Mouse (Mus musculus) retina, postnatal 7 days (tissue): ENCODE results near the gene Cep55.

ENCODE experiments used
- DNase-seq: peaks from one replicate; pipeline ENCODE4 v3.0.0-alpha.2; 2012; ENCODE audit warnings: low read depth, low spot score

The Cep55 gene

DNA sequence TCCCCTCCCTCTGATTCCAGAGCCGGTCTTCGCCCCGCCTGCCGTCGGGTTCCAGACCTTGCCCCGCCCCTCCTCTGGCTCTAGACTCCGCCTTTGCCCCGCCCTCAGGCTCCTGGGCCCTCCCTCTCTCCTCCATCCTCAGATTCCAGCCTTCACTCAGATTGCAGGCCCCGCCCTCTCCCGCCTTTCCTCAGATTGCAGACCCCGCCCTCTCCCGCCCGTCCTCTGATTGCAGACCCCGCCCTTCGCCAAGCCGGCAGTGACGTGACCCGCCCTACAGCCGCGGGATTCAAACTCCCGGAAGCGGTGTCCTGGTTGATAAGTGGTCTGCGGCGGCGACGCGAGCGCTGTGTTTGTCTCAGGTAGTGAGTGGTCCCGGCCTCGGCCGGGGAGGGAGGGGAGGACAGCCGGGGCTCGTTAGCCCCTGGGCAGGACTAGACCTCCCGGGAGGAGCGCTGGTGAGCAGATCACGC, at the start of gene Cep55:
Gene Cep55 (plus strand): TSS at position 292 of the 473 bp plus-strand sequence.
- peak; percentile 99 for DNase-seq

DNA sequence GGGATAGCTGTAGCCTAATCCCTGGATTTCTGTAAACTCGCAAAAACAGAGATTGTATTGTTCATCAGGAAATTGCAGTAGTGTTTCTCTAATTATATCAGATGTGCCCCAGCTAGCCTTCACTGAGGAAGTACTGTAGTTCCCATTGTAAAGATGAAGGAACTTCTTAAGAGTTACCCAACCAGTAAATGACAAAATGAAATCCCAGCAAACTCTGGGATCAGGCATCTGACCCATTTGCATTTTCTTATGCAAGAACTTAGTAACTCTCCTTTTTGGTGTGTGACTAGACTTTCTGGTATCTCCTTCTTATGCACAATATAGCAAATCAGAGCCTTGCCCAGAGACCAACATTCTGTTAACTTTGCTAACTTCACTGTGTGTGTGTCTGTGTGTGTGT, 43.4 kb upstream of the Cep55 start:
- no peak for DNase-seq

DNA sequence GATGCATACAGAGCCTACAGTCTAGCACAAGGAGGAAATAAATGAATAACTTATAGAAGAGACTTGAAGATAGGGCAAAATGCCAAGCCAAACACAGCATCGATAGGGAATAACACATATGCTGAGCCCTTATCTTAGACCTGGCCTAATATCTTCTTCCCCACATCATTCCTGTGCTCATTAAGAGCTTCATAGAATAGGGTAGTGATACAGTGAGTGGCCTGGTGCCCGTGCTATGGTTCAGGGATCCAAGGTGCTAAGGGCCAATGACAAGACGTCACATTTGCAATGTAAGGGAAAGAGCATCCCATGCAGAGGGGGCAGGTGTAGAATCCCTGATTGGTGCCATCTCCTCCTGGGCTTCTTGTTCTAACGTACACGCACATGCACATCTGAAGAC, 40.4 kb upstream of the Cep55 start:
- no peak for DNase-seq

DNA sequence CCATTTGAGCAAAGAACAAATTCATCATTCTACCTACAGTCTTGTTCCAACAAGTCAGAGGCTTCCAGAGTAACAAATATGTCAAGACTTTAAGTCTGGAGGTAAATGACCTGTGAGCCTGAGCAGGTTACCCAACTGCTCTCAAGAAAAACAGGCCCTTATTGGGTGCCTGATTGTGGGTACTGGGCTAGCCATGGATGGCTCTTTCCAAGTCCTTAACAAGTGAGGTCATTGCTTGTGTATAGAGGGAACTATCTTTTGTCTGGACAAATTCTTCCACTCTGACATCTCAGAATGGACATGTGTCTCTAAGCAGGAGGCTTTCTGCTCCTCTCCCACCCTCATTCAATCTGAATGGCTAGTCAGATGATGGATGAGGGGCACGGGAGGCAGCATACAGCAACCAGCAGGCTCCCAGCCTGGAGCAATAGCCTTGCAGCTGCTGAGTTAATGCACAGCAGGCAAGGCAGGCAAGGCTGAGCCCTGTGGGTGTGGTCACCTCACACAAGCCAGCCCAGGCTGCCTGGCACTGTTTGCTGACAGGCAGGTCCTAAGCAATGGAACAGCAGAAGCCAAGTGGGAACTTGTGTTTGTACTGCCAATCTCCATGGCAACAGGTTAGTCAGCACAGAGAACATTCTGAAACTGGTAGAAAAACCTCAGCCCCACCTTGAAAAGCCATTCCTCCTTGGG, 39.5 kb upstream of the Cep55 start:
- DNase-seq, result no peak

DNA sequence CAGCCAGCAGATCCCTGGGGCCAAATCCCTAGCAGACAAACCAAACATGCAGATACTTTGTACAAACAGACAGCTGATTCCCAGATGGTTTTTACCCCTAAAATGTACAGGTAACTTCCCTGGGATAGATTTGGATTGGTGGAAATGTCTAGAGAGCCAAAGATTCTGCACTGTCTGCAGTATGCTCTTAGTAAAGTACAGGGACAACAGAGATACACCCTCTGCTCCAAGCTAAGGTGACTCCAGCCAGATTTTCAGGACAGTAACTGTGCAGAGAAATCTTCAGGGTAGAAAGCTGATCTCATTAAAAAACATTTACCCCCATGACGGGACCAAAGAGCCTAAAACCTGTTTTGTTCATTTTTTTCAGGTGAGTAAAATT, 38.9 kb upstream of the Cep55 start:
- DNase-seq, result no peak

DNA sequence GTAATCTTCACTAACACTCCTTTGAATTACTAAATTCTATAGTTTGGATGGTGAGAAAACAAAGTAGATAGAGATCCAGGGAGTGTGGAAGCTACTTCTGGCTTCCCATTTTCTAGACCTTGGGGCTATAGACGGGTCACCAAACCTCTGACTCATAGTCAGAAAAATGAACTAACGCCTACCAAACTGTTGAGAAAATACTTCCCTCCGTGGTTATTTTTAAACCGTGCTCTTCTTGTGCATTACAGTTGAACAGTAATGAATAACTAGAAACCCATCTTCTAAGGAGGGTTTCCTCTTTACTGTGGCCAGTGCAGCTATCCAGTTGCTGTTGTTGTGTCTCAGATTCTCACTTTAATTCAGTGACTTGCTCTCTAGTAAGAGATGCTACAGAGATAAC, 32.1 kb upstream of the Cep55 start:
- no peak for DNase-seq

DNA sequence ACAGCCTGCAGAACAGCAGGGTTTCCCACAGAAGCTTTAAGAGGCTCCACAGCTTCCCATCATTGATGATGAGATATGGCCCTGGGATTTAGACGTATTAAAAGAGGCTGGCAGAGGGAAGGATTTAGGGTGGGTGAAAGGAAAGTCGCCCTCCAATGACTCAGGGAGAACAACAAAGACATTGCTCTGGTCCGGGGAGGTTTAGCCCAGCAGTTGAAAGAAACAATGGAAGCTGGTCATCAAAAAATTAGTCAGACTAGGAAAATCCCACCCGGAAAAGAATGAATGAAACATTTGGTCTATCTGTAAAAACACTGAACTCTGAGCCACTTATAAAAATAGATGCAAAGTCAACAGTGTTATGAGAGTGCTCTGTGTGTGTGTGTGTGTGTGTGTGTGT, 31.2 kb upstream of the Cep55 start:
- no peak for DNase-seq

DNA sequence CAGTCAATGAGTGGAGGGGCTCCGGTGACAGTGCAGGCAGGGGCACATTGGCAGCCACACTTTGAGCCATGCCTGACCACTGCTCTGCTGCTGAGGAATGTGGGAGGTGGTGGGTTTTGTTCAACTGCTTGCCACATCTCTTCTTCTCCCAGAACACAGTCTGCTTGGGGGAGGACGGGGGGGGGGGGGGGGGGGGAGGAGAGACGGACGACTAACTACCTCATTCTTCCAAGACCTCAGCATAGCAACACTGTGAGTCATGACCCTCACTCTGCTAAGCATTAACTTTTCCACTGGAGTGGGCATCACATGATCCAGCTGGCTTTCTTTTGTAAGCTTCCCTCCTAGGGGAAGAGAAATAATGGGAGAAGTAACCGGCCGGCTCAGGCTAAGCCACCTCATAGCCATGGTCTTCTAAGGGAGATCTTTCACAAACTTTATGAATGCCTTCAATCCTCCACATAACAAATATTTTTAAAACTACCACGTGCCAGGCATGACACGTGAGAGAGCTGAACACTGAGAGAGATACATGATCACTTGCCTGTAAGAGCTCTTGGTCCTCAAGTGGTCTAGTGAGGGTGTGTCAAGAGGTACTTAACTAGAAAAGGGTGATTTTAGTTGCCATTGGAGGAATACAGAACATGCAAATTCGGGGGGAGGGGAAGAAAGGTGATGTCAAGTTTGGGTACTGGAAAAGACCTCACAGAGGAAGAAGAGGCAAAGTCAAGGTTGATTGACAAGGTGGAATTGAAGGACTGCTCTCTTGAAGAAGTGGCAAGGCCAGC, 29.4 kb upstream of the Cep55 start:
- DNase-seq, result no peak

DNA sequence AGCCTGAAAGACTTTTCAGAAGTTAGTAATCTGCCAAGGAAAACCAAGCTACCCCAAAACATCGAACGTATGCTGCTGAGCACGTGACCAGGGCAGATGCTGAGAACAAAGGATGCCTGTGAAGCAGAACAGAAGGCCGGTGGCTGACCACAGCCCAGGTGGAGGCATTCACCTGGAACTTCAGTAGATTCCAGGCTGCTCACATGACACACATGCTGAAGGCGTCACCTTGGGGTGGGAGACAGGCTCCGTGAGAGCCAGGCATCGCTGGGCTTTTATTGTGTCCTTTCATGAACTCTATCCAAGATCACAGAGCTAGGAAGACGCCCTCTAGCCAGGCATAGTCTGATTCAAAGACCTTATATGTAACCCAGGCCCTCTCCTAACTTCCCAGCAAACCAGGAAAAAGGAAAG, 28.6 kb upstream of the Cep55 start:
- DNase-seq, result no peak

DNA sequence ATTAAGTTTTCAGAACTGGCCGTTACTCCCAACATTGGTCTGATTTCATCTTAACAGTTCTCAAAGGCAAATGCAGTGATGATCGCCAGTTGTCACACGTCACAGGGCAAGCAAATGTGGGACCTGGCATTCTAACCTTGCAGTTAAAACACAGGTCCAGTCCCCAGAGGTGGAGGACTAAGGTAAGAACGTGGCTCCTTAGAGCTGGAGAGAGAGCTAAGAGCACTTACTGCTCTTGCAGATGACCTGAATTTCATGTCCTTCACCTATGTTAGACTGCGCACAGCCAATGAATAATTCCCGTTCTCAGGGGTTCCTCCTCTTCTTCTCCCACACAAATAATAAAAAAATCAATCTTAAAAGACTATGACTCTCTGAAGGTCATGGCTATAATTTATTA, 27.4 kb upstream of the Cep55 start:
- DNase-seq, result no peak

DNA sequence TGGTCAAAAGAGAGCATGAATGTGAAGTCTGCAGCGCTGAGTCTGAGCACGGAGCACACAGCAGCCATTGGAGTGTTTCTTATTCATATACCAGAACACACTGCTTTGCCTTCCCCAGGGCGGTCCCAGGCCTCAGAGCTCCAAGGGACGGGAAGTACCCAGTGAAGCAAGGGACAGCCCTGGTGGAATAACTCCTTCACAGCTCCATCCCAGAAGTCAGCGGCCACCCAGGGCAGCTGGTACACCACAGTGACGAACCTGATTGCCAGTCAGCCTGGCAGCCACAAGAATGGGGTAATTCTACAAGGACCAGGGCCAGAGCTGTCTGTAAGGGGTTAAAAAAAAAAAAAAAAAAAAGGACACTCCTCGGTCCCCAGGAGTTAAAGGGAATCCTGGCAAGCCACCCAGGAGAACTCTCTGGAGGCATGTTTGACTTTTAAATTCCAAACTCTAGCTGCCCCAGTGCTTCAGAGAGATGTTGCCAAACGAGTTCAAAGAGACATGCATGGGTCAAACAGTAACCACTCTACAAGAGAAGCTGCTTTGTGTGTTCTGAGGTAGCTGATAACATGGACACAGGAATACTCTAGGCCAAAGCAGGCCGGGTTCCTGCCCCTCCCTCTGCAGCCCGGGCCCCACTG, 26.8 kb upstream of the Cep55 start:
- DNase-seq, result no peak

DNA sequence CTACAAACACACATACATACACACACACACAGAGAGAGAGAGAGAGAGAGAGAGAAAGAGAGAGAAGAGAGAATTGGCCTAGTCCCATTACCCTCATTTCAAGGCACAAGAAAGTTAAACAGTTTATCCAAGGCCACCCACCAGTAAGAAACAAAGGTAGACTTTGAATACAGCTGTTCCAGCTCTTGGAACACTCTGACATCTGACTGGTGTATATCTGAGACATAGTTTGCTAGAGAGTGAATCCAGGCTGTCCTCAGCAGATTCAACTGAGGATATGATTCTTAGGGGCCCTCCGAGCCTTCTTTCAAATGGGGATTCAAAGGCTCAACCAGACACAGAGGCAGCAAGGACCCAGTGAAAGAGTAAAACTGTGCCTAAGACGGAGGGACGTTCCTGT, 25.5 kb upstream of the Cep55 start:
- no peak for DNase-seq

DNA sequence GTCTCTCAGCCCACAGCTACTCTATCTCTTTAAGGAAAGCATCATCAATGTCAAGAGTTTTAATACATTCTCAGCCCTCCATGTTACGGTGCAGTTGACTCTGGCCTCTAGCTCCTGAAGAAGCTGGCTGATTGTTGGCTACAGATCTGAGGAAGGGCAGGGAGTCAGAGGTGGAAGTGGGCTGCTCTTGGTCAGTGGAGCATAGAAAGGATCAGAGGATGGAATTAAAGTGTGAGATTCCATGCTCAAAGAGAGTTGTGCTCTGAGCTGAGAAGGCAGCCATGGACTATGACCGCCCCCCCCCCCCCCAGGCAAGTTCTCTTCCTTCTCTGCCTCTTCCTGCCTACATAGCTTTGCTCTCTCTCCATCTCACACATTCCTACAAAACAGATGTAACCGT, 24.9 kb upstream of the Cep55 start:
- no peak for DNase-seq

DNA sequence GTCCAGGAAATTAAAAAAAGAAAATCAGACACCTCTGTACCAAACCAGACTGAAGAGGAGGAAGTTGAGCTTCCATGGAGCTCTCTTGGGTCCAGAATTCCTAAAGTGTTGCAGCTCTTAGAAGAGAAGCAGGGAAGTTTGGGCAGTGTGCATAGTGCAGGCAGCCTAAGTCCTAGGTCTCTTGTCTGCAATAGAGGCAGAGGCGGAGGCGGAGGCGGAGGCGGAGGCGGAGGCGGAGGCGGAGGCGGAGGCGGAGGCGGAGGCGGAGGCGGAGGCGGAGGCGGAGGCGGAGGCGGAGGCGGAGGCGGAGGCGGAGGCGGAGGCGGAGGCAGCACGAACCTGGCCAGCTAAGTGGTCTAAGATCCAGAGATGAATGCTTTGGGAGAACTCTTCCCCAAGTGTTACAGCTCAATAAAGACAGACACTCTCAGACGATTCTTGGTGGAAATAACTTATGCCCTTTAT, 24.1 kb upstream of the Cep55 start:
- no peak for DNase-seq

DNA sequence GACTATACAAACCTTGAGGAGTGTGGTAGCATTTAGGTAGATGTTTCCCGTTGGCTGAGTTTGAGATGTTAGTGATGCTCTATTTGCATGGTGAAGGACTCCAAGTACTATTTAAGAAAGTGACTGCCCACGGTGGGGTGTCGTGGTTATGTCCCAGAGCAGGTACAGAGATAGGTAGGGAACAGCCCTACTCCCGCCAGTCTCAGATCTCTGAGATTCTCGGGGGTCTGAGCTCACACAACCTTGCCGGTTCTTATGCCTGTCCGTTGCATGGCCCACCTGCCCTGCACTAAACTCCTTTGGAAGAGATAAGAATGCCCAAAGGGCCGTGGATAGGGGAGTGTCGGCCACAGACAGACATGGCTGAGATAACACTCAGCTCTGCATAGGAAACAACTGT, 23.7 kb upstream of the Cep55 start:
- DNase-seq, result no peak

DNA sequence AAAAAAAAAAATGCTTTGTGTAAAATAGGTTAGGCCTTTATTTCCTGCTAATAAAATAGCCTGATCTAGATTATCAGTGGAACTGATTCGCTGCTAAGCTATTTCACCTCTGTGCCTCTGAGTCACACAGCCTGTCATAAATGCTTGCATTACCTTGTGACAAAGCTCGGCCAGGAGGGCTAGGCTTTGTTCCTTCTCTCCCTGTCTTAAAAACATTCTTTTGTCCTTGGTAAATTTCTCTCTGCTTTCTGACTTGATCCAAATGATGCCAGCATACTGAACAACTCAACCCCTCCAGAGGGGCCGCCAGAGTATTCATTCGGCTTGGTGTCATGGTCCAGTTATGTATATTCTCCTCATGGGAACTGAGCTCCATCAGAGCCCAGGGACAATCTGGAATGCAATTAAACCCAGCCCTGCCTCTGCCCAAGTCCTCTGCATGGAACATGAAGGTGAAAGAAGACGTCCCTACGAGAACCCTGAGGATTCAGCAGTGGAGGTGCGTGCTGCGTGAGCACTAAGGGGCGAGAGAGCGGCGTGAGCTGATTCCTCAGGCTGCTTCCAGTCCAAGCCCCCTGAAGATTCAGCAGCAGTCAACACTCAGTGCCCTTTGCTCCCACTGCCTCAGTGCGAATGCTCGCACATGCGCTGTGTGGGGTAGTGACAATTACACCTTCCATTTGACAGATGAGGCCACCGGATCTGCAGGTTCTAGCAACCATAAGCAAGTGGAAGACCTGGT, 21.6 kb upstream of the Cep55 start:
- DNase-seq, result no peak

DNA sequence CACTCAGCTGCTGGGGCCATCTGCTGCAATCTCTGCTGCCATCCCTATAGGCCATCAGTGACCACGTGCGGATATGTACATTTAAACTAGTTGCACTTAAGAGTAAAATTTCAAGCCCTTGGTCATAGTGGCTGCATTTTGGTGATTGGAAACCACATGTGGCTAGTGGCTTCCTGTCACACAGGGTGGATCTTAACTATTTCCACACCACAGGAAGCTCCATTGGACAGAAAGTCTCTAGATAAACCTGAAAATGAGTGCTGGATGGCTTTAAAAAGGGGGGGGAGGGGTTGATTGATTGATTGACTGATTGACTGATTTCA, 21.1 kb upstream of the Cep55 start:
- DNase-seq, result no peak

DNA sequence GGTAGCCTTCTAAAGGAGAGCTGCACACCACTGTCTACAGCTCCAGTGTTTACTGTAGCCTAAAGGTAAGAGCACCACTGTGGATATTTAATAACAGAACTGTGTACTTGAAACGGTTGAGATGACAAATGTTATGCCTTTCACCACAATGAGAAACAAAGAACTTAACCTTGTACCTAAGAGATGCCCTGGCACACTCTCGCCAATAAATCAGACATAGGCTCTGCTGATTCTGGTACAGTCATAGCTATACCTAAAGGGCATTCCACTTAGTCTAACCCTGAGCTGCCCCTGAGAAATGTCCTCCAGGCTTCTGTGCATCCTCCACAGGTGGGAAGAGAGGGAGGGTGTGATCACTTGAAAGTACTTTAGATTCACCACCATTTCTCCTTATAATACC, 20.1 kb upstream of the Cep55 start:
- no peak for DNase-seq

DNA sequence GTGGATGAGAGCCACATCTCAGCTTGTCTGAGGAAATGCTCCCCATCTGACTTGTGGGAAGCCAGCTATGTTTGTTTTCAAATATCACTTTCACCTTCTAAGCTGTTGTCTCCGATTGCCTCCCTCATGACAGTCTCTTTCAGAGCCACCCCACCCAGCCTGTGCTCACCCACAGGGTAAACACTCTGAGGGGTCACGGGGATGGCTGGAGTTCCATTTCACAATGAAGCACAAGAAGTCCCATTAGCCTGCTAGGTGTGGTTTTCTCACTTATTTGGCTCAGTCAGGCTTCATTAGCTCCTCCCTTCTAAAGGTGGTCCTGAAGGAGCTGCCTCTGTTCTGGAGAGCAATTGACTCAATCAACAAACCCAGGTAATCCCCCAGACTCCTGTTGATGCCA, 19.0 kb upstream of the Cep55 start:
- DNase-seq, result no peak

DNA sequence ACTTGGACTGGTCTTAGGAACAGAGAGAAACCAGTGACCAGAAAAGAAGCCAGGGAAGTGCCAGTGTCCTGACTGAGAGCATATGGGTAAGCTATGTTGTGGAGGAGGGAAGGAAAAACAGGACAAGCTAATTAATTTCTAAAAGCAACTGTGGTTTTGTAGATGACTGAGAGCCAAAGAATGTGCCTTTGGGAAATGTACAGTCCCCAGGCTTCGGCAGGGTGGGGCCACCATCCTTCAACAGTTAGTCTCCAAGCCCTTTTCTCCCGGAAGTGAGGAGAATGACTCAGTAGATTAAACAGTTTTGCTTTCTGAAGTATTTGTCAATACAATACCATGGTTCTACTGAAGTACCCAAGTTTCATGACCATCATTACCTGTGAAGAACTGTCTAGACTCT, 16.5 kb upstream of the Cep55 start:
- DNase-seq, result no peak

DNA sequence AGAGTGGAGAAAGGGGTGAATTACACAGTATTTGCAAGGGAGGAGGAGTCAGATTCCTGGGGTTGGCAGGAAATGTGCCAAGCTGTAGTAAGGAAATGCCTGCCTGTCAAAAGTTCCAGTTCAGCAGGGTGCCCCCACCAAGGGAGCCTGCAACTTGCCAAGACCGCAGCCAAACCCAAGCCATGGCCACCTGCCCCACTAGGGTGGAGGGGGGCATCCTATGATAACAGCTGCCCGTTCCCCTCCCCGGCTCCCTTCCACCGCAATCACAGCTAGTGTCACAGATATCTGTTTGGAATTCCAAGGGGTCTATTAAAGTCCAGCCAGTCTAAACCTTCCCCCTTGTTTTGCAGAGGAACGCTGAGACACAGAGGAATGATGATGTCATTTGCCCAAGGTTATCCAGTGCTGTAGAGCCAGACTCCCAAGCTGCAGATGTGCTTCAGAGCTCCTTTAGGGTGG, 12.5 kb upstream of the Cep55 start:
- no peak for DNase-seq
